Mouse (Mus musculus) liver, postnatal 0 days (tissue): ENCODE results near the gene Nptn. TPM values are rescaled to one million over a fixed set of nuclear protein-coding genes. Genes with fewer than 3 reads are reported as not detected.

ENCODE experiments used
- ATAC-seq: fragments of 200-750 bp; cut with Nextera tagmentation; 2 replicates; pipeline ENCODE4 v1.8.0; 2017; ENCODE audit warnings: mild to moderate bottlenecking, moderate library complexity
- DNase-seq: peaks from one replicate; pipeline ENCODE4 v3.0.0-alpha.2; 2016
- H3K27ac ChIP-seq: fragments of 300-500 bp; sonication (generic); 2 replicates; pipeline ENCODE4 v1.5.1; 2014; ENCODE audit warnings: antibody characterized with exemption, moderate library complexity, mild to moderate bottlenecking, low read depth
- H3K27me3 ChIP-seq: fragments of 300-500 bp; sonication (generic); 2 replicates; pipeline ENCODE4 v1.6.1; 2014; ENCODE audit warnings: low read length, control low read depth, mixed read lengths; ENCODE audit not compliant: insufficient read depth
- H3K36me3 ChIP-seq: fragments of 300-500 bp; sonication (generic); replicated peaks from 2 replicates; pipeline ENCODE4 v1.6.1; 2014; ENCODE audit warnings: mild to moderate bottlenecking, control low read depth, low read length, moderate library complexity, mixed read lengths; ENCODE audit not compliant: insufficient read depth
- H3K4me1 ChIP-seq: fragments of 300-500 bp; sonication (generic); 2 replicates; pipeline ENCODE4 v1.6.1; 2014; ENCODE audit warnings: antibody characterized with exemption, mild to moderate bottlenecking, control low read depth; ENCODE audit not compliant: insufficient read depth
- H3K4me2 ChIP-seq: fragments of 300-500 bp; sonication (generic); 2 replicates; pipeline ENCODE4 v1.6.1; 2014; ENCODE audit warnings: low read depth, mild to moderate bottlenecking, low read length, moderate library complexity, mixed read lengths
- H3K4me3 ChIP-seq: fragments of 300-500 bp; sonication (generic); 2 replicates; pipeline ENCODE4 v1.5.1; 2014; ENCODE audit warnings: low read depth, low read length
- H3K9ac ChIP-seq: fragments of 300-500 bp; sonication (generic); replicated peaks from 2 replicates; pipeline ENCODE4 v1.6.1; 2014; ENCODE audit warnings: mild to moderate bottlenecking, moderate library complexity
- H3K9me3 ChIP-seq: fragments of 300-500 bp; sonication (generic); 2 replicates; pipeline ENCODE4 v1.6.1; 2016; ENCODE audit warnings: mild to moderate bottlenecking, control low read depth, low read length, mixed read lengths
- CTCF ChIP-seq: sonication (generic); IDR thresholded peaks from 2 replicates; pipeline ENCODE4 v1.5.1; 2016; ENCODE audit warnings: antibody characterized with exemption, low read depth
- EP300 ChIP-seq: IDR thresholded peaks from 2 replicates; pipeline ENCODE4 v1.6.1; 2016; ENCODE audit warnings: antibody characterized with exemption, low read depth, mild to moderate bottlenecking
- WGBS: fragments of 180-500 bp; shearing (Covaris S2); extraction: QIAGEN DNeasy Blood & Tissue Kit; methylation state at CpG from one replicate; pipeline ENCODE4 v1.1.7; 2014; ENCODE audit not compliant: insufficient replicate concordance; 5-methylcytosine and 5-hydroxymethylcytosine counted together
- polyA plus RNA-seq: library from polyadenylated mRNA; unstranded; fragments of >200 nt; fragmentation: Nextera tagmentation; extraction: Ambion mirVana; gene quantifications from 2 replicates; pipeline ENCODE4 v1.2.1, GENCODE M21; 2015

Gene Nptn
- polyA plus RNA-seq, 1 experiment from 2014 or later = 66.3 TPM

DNA sequence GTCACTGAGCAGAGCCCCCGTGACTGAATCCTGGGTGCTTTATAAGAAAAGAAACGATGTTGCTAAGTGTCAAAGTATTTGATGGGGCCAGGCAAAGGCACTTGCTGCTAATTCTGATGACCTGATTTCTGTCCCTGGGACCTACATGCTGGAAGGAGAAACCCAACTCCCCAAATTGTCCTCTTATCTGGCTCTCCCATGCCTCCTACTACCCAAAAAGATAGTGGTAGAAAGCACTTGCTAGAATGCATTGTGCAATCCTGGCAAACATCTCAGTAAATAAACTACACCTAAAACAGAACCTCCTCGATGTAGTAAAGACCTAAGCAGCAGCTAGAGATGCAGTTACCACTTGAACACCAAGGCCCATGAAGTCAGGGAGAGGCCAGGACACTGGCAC, 80.8 kb downstream of the Nptn start:
- peaks cover 32% of the 10 kb centered on the region for H3K4me1 ChIP-seq
- peaks cover 22% of the 10 kb centered on the region for H3K36me3 ChIP-seq
- H3K4me2 ChIP-seq = no peak overlapping the region
- no peaks in the 10 kb centered on the region for H3K9me3 ChIP-seq
- TF ChIP-seq CTCF (no peak), EP300 (peak; percentile 92)
- H3K9ac ChIP-seq = 0 out of 2 replicates have a peak overlapping the region, but pooled peaks have one; percentile 5
- H3K27me3 ChIP-seq = no peaks in the 10 kb centered on the region
- H3K4me3 ChIP-seq = no peak overlapping the region
- ATAC-seq (no peak), DNase-seq (no peak)
- WGBS = 44% methylated on average over 3 of the region's 3 CpGs
- H3K27ac ChIP-seq = peak overlapping the region; percentile 51; the same call in 1 of the 2 replicates

- Histone ChIP-seq H3K4me2 (no peak overlapping the region), H3K27me3 (no peaks in the 10 kb centered on the region), H3K9me3 (no peaks in the 10 kb centered on the region), H3K4me1 (peaks cover 8% of the 10 kb centered on the region; the same call in 1 of the 2 replicates), H3K4me3 (no peak overlapping the region), H3K9ac (no peak overlapping the region), H3K36me3 (peaks cover 18% of the 10 kb centered on the region), H3K27ac (no peak overlapping the region)
- WGBS = 88% methylated on average over 9 of the region's 9 CpGs
- ATAC-seq (no peak), DNase-seq (no peak)
- TF ChIP-seq CTCF (no peak), EP300 (no peak)
Measured at GRCm38 (mm10) chr9:58665492-58665891, 83.5 kb downstream of the Nptn start.

DNA sequence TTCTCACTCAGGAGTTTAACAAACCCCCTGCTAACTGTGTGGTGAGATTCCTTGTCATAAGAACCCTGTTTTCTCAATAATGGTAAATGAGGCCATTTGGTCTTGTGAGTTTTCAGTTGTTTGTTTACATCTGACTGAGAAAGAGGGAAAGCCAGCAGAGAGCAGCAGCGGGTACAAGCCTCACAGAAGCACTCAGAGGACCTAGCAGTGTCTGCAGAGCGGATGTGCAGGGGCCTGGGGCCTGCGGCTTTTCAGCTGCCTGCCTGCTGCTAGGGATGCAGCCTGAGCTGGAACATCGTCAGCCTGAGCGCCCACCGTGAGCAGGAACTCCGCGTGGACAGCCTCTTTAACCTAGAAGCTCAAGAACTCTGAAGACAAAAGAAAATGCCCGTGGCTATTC, 84.2 kb downstream of the Nptn start:
- Histone ChIP-seq H3K9ac (no peak overlapping the region), H3K36me3 (peaks cover 18% of the 10 kb centered on the region), H3K4me1 (peaks cover 6% of the 10 kb centered on the region; the same call in 1 of the 2 replicates), H3K27ac (no peak overlapping the region), H3K4me2 (no peak overlapping the region), H3K27me3 (no peaks in the 10 kb centered on the region), H3K4me3 (no peak overlapping the region), H3K9me3 (no peaks in the 10 kb centered on the region)
- no peak for DNase-seq
- ATAC-seq = no peak
- 75% methylated on average over 9 of the region's 9 CpGs for WGBS
- TF ChIP-seq EP300 (no peak), CTCF (no peak)

- TF ChIP-seq EP300 (no peak), CTCF (no peak)
- Histone ChIP-seq H3K36me3 (peaks cover 16% of the 10 kb centered on the region), H3K9me3 (no peaks in the 10 kb centered on the region), H3K27me3 (no peaks in the 10 kb centered on the region), H3K4me2 (no peak overlapping the region), H3K4me3 (no peak overlapping the region), H3K4me1 (peaks cover 5% of the 10 kb centered on the region; the same call in 1 of the 2 replicates), H3K27ac (no peak overlapping the region), H3K9ac (no peak overlapping the region)
- 70% methylated on average over 9 of the region's 9 CpGs for WGBS
- ATAC-seq (peak; percentile 75), DNase-seq (no peak)
Measured at GRCm38 (mm10) chr9:58667244-58667643, 85.2 kb downstream of the Nptn start.

DNA sequence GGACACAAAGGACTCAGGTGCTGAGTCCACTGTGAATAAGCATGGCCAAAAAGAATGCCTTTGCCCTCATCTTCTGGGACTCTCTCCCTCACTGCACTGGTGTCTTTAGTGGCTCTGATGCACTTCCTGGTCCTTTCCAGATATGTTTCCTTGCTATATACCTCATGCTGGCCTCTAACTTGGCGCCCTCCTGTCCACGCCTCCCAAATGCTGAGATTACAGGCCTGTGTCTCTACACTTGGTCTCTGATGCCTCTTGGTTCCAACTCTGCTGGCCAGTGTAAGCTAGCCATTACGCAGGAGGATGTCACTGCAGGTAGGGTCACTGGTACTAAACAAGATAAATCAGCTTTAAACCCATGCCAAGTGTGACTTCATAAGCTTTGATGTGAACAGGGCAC, 86.1 kb downstream of the Nptn start:
- Histone ChIP-seq H3K4me2 (no peak overlapping the region), H3K27ac (no peak overlapping the region), H3K9ac (no peak overlapping the region), H3K4me1 (no peaks in the 10 kb centered on the region), H3K36me3 (peaks cover 11% of the 10 kb centered on the region; the same call in 1 of the 2 replicates), H3K27me3 (no peaks in the 10 kb centered on the region), H3K9me3 (no peaks in the 10 kb centered on the region), H3K4me3 (no peak overlapping the region)
- DNase-seq (no peak), ATAC-seq (no peak)
- WGBS = 90% methylated on average over 3 of the region's 3 CpGs
- TF ChIP-seq EP300 = no peak
- no peak for TF ChIP-seq CTCF

- H3K36me3 ChIP-seq = 0 out of 2 replicates have a peak, but pooled peaks cover 7% of the 10 kb centered on the region
- WGBS = 74% methylated on average over 3 of the region's 3 CpGs
- H3K4me3 ChIP-seq = no peak overlapping the region
- no peaks in the 10 kb centered on the region for H3K27me3 ChIP-seq
- no peak for TF ChIP-seq CTCF
- no peak for TF ChIP-seq EP300
- H3K4me1 ChIP-seq = no peaks in the 10 kb centered on the region
- no peak overlapping the region for H3K4me2 ChIP-seq
- H3K9me3 ChIP-seq = no peaks in the 10 kb centered on the region
- no peak overlapping the region for H3K9ac ChIP-seq
- H3K27ac ChIP-seq = no peak overlapping the region
- DNase-seq = no peak
- no peak for ATAC-seq
Measured at GRCm38 (mm10) chr9:58669071-58669470, 87.0 kb downstream of the Nptn start.

DNA sequence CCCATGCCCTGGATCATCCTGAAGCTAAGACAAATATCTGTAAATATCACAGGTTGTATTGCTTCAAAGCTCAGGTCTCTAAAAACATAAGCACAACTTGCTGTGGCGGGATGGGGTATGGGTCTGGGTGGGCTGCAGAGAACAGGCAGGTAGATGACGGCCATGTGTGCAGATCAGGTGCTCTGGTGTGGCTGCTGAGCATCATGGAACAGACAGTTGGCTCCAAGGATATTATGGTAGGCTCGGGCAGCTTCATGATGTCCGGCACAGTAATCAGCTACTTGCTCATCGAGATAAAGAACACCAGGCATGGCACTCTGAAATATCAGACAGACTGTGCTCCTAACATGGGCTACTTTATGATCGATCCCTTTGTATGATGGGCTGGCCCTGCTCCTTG, 87.8 kb downstream of the Nptn start:
- no peak for DNase-seq

More for the DNA sequence above, 87.8 kb downstream of the Nptn start:
- ATAC-seq = no peak
- WGBS = 83% methylated on average over 6 of the region's 6 CpGs
- Histone ChIP-seq H3K9me3 (no peaks in the 10 kb centered on the region), H3K4me3 (no peak overlapping the region), H3K9ac (no peak overlapping the region), H3K4me1 (no peaks in the 10 kb centered on the region), H3K36me3 (0 out of 2 replicates have a peak, but pooled peaks cover 4% of the 10 kb centered on the region), H3K27me3 (no peaks in the 10 kb centered on the region), H3K4me2 (no peak overlapping the region), H3K27ac (no peak overlapping the region)
- TF ChIP-seq CTCF (no peak), EP300 (no peak)
